Mouse (Mus musculus) hindbrain, embryonic 15.5 days (tissue): ENCODE data around the gene Cabin1. TPM values are rescaled to one million over a fixed set of nuclear protein-coding genes. Genes with fewer than 3 reads are reported as not detected.

ENCODE experiments used
- ATAC-seq: fragments of 200-750 bp; cut with Nextera tagmentation; 2 replicates; pipeline ENCODE4 v1.8.0; 2017; ENCODE audit warnings: low read depth, moderate number of reproducible peaks, moderate TSS enrichment; ENCODE audit not compliant: low FRiP score
- H3K27ac ChIP-seq: fragments of 300-500 bp; sonication (generic); replicated peaks from 2 replicates; pipeline ENCODE4 v1.5.1; 2015; ENCODE audit warnings: mild to moderate bottlenecking, inconsistent platforms
- H3K27me3 ChIP-seq: fragments of 300-500 bp; sonication (generic); 2 replicates; pipeline ENCODE4 v1.6.1; 2015; ENCODE audit warnings: control low read depth, inconsistent platforms
- H3K36me3 ChIP-seq: fragments of 300-500 bp; sonication (generic); 2 replicates; pipeline ENCODE4 v1.6.1; 2015; ENCODE audit warnings: control low read depth, inconsistent platforms
- H3K4me1 ChIP-seq: fragments of 300-500 bp; sonication (generic); replicated peaks from 2 replicates; pipeline ENCODE4 v1.6.1; 2015; ENCODE audit warnings: control low read depth, inconsistent platforms
- H3K4me2 ChIP-seq: fragments of 300-500 bp; sonication (generic); 2 replicates; pipeline ENCODE4 v1.6.1; 2015; ENCODE audit warnings: moderate library complexity, mild to moderate bottlenecking, inconsistent platforms
- H3K4me3 ChIP-seq: fragments of 300-500 bp; sonication (generic); 2 replicates; pipeline ENCODE4 v1.5.1; 2015; ENCODE audit warnings: mild to moderate bottlenecking, inconsistent platforms
- H3K9ac ChIP-seq: fragments of 300-500 bp; sonication (generic); 2 replicates; pipeline ENCODE4 v1.6.1; 2015; ENCODE audit warnings: inconsistent platforms
- H3K9me3 ChIP-seq: fragments of 300-500 bp; sonication (generic); 2 replicates; pipeline ENCODE4 v1.6.1; 2016; ENCODE audit warnings: control low read depth, inconsistent platforms
- WGBS: fragments of 180-500 bp; shearing (Covaris S2); methylation state at CpG from one replicate; pipeline ENCODE4 v1.1.7; 2015; 5-methylcytosine and 5-hydroxymethylcytosine counted together
- polyA plus RNA-seq: library from polyadenylated mRNA; unstranded; fragments of >200 nt; fragmentation: Nextera tagmentation; extraction: Ambion mirVana; gene quantifications from 2 replicates; pipeline ENCODE4 v1.2.1, GENCODE M21; 2015

Gene Cabin1
- polyA plus RNA-seq, 1 experiment from 2014 or later, result 40.0 TPM

DNA sequence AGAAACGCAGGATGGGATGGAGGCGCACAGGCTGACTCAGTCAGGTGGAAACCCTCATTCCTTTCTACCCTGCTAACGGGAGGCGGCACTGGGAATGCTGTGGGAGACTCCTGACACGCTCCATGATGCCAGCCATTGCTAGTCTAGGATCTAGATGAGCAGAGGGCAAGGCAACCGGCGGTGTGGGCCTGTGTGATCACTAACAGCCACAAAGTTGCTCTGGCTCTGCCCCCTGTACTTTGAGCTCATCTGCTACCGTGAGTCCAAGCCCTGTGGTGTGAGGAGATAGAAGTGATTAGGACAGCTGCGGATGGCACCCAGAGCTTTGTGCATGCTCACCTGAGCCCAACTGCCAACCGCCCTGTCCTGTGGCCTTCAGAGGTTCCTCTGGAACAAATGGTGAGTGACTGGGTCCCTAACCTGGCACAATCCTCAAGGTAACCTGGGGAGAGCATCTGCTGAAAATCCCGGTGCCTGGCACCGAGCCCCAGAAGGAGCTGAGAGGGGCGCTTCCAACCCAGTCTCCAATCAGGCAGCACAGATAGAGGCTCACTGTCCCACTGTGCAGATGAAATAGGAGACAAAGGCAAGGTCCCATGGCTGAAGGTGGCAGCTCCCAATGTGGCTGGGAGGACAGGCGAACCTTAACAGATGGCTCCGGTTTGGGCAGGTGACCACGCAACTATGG lies 112.6 kb downstream of the Cabin1 start:
- WGBS, result 92% methylated on average over 16 of the region's 16 CpGs
- no peaks in the 10 kb centered on the region for H3K27me3 ChIP-seq
- no peak overlapping the region for H3K4me2 ChIP-seq
- no peaks in the 10 kb centered on the region for H3K9me3 ChIP-seq
- H3K9ac ChIP-seq, result no peak overlapping the region
- peaks cover 5% of the 10 kb centered on the region; the same call in 1 of the 2 replicates for H3K4me1 ChIP-seq
- H3K27ac ChIP-seq, result no peak overlapping the region
- H3K4me3 ChIP-seq, result no peak overlapping the region
- H3K36me3 ChIP-seq, result peaks cover 69% of the 10 kb centered on the region
- ATAC-seq, result no peak

DNA sequence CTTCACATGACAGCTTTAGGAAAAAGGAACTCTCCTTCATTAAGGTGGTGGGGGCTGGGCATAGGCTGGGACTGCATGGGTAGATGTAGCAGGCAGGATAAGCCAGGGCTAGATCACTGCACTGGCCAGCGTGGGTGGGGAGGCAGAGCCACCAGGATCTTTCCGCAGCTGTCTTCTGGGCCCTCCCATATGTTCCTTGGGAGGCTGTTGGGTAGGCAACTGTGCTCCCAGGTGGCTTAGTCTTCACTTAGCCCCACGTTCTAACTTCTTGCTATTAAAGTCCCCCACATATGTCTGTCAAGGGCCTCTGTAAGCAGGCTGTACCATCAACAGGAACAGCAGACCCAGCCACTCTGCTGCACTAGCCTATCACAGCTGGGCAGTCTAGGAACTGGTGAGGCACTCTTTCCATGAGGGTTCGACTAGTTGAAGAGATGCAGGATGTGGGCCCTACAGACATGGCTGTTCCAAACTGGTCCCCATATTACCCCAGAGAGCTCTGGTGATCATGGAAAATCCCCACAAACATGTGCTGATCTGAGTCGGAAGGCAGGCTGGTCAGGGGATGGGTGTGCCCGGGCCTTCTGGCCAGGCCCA lies 113.7 kb downstream of the Cabin1 start:
- H3K27me3 ChIP-seq, result no peaks in the 10 kb centered on the region
- peaks cover 62% of the 10 kb centered on the region for H3K36me3 ChIP-seq
- 86% methylated on average over 6 of the region's 6 CpGs for WGBS
- no peak overlapping the region for H3K27ac ChIP-seq
- H3K9ac ChIP-seq, result no peak overlapping the region
- H3K4me1 ChIP-seq, result peaks cover 5% of the 10 kb centered on the region; the same call in 1 of the 2 replicates
- no peak for ATAC-seq
- no peak overlapping the region for H3K4me3 ChIP-seq
- no peak overlapping the region for H3K4me2 ChIP-seq
- H3K9me3 ChIP-seq, result no peaks in the 10 kb centered on the region

DNA sequence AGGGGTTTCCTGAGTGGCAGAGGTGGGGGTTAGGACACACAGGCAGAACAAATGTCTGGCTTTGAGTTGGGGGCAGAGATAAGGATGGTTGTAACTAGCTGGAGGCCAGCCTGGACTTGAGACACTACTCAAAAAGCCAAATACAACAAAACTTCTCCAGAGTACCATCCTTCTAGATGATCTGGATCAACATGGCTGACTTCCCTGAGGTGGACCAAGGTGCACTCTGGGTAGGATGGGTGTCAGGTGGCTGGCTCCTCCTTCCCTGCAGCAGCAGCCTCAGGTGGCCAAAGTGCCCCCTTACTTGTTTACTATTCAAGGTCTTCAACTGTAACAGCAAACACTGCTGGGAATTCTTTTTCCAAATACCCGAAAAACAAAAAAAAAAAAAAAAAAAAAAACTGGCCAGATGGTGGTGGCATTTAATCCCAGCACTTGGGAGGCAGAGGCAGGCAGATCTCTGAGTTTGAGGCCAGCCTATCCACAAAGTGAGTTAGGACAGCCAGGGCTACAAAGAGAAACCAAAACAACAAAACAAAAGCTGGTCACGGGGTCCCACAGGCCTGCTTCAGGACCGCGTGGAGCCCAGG lies 114.6 kb downstream of the Cabin1 start:
- H3K9ac ChIP-seq, result no peak overlapping the region
- peaks cover 57% of the 10 kb centered on the region for H3K36me3 ChIP-seq
- H3K4me3 ChIP-seq, result no peak overlapping the region
- no peak for ATAC-seq
- no peaks in the 10 kb centered on the region for H3K27me3 ChIP-seq
- H3K4me1 ChIP-seq, result peaks cover 5% of the 10 kb centered on the region; the same call in 1 of the 2 replicates
- H3K4me2 ChIP-seq, result no peak overlapping the region
- no peak overlapping the region for H3K27ac ChIP-seq
- no peaks in the 10 kb centered on the region for H3K9me3 ChIP-seq
- 93% methylated on average over 4 of the region's 4 CpGs for WGBS

DNA sequence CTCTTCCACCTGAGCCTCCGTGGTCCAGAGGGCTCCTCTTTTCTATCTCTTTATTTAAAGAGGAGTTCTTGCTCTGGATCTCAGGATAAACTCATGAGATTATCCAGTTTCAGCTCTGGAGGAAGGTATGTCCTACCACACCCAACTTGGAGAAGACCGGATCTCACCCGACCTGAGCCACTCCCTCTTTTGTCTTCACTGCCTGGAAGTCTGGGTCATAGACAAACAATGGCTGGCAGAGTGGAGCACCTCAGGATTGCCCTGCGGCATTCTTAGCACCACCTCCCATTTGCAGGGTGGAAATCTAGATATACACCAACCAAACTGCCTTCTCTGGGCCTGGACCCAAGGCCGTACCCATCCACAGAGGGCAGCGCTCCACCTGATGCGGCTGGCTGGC lies 115.1 kb downstream of the Cabin1 start:
- H3K4me1 ChIP-seq, result peaks cover 7% of the 10 kb centered on the region
- H3K36me3 ChIP-seq, result peaks cover 57% of the 10 kb centered on the region
- no peaks in the 10 kb centered on the region for H3K9me3 ChIP-seq
- no peak overlapping the region for H3K4me2 ChIP-seq
- H3K27ac ChIP-seq, result no peak overlapping the region
- ATAC-seq, result no peak
- no peaks in the 10 kb centered on the region for H3K27me3 ChIP-seq
- 95% methylated on average over 7 of the region's 7 CpGs for WGBS
- no peak overlapping the region for H3K4me3 ChIP-seq
- no peak overlapping the region for H3K9ac ChIP-seq

DNA sequence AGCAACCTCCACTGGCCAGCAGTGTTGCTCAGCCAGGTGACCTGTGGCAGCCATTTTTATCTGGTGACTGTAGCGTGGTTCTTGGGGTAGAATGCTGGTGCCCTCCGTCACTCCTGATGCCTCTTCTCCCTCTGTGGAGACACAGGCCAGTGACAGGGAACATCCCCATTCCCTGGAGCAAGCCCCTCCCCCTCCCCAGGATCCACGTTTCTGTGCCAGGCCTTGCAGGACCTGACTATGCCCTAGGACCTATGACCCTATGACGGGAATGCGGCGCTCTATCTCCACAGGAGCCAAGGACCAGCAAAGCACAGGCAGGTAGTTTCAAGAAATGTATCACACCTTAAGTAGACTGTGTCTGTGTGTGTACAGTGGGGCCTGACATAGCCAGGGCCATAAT lies 116.0 kb downstream of the Cabin1 start:
- Histone ChIP-seq H3K27ac (peak overlapping the region; percentile 45; the same call in 1 of the 2 replicates), H3K4me1 (peaks cover 16% of the 10 kb centered on the region)
- WGBS, result 91% methylated on average over 6 of the region's 6 CpGs

GRCm38 (mm10) chr10:75647362-75647761 lies 116.8 kb downstream of the Cabin1 start:
- Histone ChIP-seq H3K4me2 (no peak overlapping the region), H3K4me3 (no peak overlapping the region), H3K27ac (peak overlapping the region; percentile 45; the same call in 1 of the 2 replicates), H3K27me3 (no peaks in the 10 kb centered on the region), H3K9me3 (no peaks in the 10 kb centered on the region), H3K4me1 (peaks cover 20% of the 10 kb centered on the region), H3K9ac (no peak overlapping the region), H3K36me3 (peaks cover 47% of the 10 kb centered on the region)
- ATAC-seq, result peak; percentile 47
- WGBS, result 73% methylated on average over 3 of the region's 3 CpGs

More for the DNA sequence above, 116.0 kb downstream of the Cabin1 start:
- ATAC-seq, result no peak
- no peak overlapping the region for H3K9ac ChIP-seq
- peaks cover 53% of the 10 kb centered on the region for H3K36me3 ChIP-seq
- H3K4me2 ChIP-seq, result no peak overlapping the region
- H3K4me3 ChIP-seq, result no peak overlapping the region
- H3K9me3 ChIP-seq, result no peaks in the 10 kb centered on the region
- H3K27me3 ChIP-seq, result no peaks in the 10 kb centered on the region

DNA sequence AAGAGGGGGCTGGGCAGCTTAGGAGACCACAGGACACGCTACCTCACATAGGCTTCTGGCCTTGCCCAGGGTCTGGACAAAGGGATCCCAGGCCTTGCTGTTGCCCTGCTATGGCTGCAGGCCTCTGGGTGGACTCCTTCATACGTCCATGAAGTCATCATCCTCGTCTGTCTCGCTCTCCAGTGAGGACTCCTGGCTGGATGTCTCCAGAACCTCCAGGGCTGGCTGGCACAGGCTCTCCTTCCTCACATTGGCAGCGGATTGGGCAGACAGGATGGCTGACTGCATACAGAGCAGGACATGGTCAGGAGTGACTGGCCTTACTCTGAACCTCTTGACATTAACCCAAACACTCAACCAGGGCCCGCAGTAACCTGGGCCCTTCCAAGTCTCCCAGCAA lies 117.7 kb downstream of the Cabin1 start:
- no peaks in the 10 kb centered on the region for H3K9me3 ChIP-seq
- no peak overlapping the region for H3K4me3 ChIP-seq
- H3K4me1 ChIP-seq, result peaks cover 20% of the 10 kb centered on the region
- ATAC-seq, result no peak
- H3K27ac ChIP-seq, result no peak overlapping the region
- H3K9ac ChIP-seq, result no peak overlapping the region
- no peaks in the 10 kb centered on the region for H3K27me3 ChIP-seq
- WGBS, result 82% methylated on average over 6 of the region's 6 CpGs
- H3K36me3 ChIP-seq, result peaks cover 39% of the 10 kb centered on the region
- no peak overlapping the region for H3K4me2 ChIP-seq

GRCm38 (mm10) chr10:75645616-75646015 lies 118.5 kb downstream of the Cabin1 start:
- Histone ChIP-seq H3K9me3 (no peaks in the 10 kb centered on the region), H3K27ac (no peak overlapping the region), H3K4me3 (no peak overlapping the region), H3K36me3 (peaks cover 31% of the 10 kb centered on the region), H3K4me2 (no peak overlapping the region), H3K9ac (no peak overlapping the region), H3K4me1 (peaks cover 20% of the 10 kb centered on the region), H3K27me3 (no peaks in the 10 kb centered on the region)
- 93% methylated on average over 8 of the region's 8 CpGs for WGBS
- no peak for ATAC-seq

- Histone ChIP-seq H3K4me2 (peak within 1 kb of the TSS; percentile 34), H3K27ac (no peak within 1 kb of the TSS), H3K9ac (no peak within 1 kb of the TSS)
Observed at GRCm38 (mm10) chr10:75643741-75644343, 120.3 kb downstream of the Cabin1 start, which contains the start of gene Susd2. Gene Susd2 (minus strand): TSS chr10:75644008.

GRCm38 (mm10) chr10:75642891-75643290 lies 121.2 kb downstream of the Cabin1 start:
- Histone ChIP-seq H3K4me1 (peaks cover 17% of the 10 kb centered on the region), H3K27me3 (no peaks in the 10 kb centered on the region), H3K9me3 (no peaks in the 10 kb centered on the region), H3K9ac (no peak overlapping the region), H3K4me2 (peak overlapping the region; percentile 34; the same call in 1 of the 2 replicates), H3K27ac (no peak overlapping the region), H3K36me3 (peaks cover 10% of the 10 kb centered on the region; the same call in 1 of the 2 replicates), H3K4me3 (no peak overlapping the region)
- WGBS, result 92% methylated on average over 2 of the region's 2 CpGs
- ATAC-seq, result no peak

More at GRCm38 (mm10) chr10:75643741-75644343, 120.3 kb downstream of the Cabin1 start, which contains the start of gene Susd2:
- peaks cover 20% of the 10 kb centered on the region for H3K4me1 ChIP-seq
- H3K9me3 ChIP-seq, result no peaks in the 10 kb centered on the region
- WGBS, result under 1% methylated on average over 11 of the region's 11 CpGs
- peak; percentile 52 for ATAC-seq
- no peaks in the 10 kb centered on the region for H3K27me3 ChIP-seq
- H3K4me3 ChIP-seq, result no peak within 1 kb of the TSS
- H3K36me3 ChIP-seq, result peaks cover 16% of the 10 kb centered on the region; the same call in 1 of the 2 replicates

DNA sequence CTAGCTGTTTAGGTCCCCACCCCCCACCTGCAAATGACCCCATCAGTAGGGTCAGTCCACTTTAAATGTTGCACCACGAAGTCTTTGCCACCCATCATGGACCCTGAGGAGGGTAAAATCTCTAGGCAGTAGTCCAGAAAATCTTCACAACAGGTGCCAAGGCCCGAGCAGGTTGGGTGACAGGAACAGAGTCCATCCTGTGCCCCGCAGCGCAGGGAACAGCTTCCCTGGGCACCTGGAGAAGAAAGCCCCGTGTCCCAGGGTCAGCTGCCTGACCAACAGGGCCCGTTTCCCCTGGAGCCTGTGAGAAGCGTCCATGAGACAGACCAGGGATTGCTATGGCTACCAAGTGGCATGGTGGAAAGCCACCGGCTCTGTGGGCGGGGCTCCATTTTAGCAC lies 121.7 kb downstream of the Cabin1 start:
- H3K27ac ChIP-seq, result no peak overlapping the region
- no peaks in the 10 kb centered on the region for H3K27me3 ChIP-seq
- H3K4me2 ChIP-seq, result no peak overlapping the region
- no peak overlapping the region for H3K4me3 ChIP-seq
- H3K36me3 ChIP-seq, result 0 out of 2 replicates have a peak, but pooled peaks cover 6% of the 10 kb centered on the region
- ATAC-seq, result no peak
- H3K9ac ChIP-seq, result no peak overlapping the region
- no peaks in the 10 kb centered on the region for H3K9me3 ChIP-seq
- H3K4me1 ChIP-seq, result peaks cover 15% of the 10 kb centered on the region
- WGBS, result 83% methylated on average over 9 of the region's 9 CpGs
